Mouse (Mus musculus): Measurements from ENCODE around the gene Nudt2. TPM values are rescaled to one million over a fixed set of nuclear protein-coding genes. Genes with fewer than 3 reads are reported as not detected.
A peak's percentile ranks its signal among the peaks of the same experiment; 100 is the strongest.

Nudt2 gene
- polyA plus RNA-seq, 1 experiment from 2014 or later, result 54.4 TPM

GRCm38 (mm10) chr4:41500787-41501186 is 35.8 kb downstream of the Nudt2 start:
- H3K9ac ChIP-seq (replicated peaks; ENCODE audit: low read length), result no peak overlapping the region
- peaks cover 57% of the 10 kb centered on the region for H3K27me3 ChIP-seq (ENCODE audit: insufficient read depth, low read length)
- no peak overlapping the region for H3K4me3 ChIP-seq (ENCODE audit: low read length)
- H3K27ac ChIP-seq (ENCODE audit: low read length), result no peak overlapping the region
- H3K36me3 ChIP-seq (ENCODE audit: insufficient read depth, low read length), result no peaks in the 10 kb centered on the region
- no peak for ATAC-seq (ENCODE audit: low FRiP score, low TSS enrichment)
- peaks cover 39% of the 10 kb centered on the region for H3K4me1 ChIP-seq (ENCODE audit: insufficient read depth, low read length)
- 82% methylated on average over 4 of the region's 4 CpGs for WGBS
- no peak overlapping the region for H3K4me2 ChIP-seq (replicated peaks; ENCODE audit: low read depth, low read length)
- H3K9me3 ChIP-seq (ENCODE audit: low read length), result no peaks in the 10 kb centered on the region

- peak overlapping the region; percentile 48 for H3K4me3 ChIP-seq (ENCODE audit: low read length)
- no peaks in the 10 kb centered on the region for H3K36me3 ChIP-seq (ENCODE audit: insufficient read depth, low read length)
- ATAC-seq (ENCODE audit: low FRiP score, low TSS enrichment), result peak; percentile 58
- H3K4me2 ChIP-seq (replicated peaks; ENCODE audit: low read depth, low read length), result peak overlapping the region; percentile 68
- H3K4me1 ChIP-seq (ENCODE audit: insufficient read depth, low read length), result peaks cover 48% of the 10 kb centered on the region
- H3K27ac ChIP-seq (ENCODE audit: low read length), result peak overlapping the region; percentile 81
- WGBS, result 7% methylated on average over 20 of the region's 20 CpGs
- peak overlapping the region; percentile 65 for H3K9ac ChIP-seq (replicated peaks; ENCODE audit: low read length)
- no peaks in the 10 kb centered on the region for H3K9me3 ChIP-seq (ENCODE audit: low read length)
- peaks cover 52% of the 10 kb centered on the region for H3K27me3 ChIP-seq (ENCODE audit: insufficient read depth, low read length)
These were observed 37.4 kb downstream of the Nudt2 start for GRCm38 (mm10) chr4:41502171-41502940.

- Histone ChIP-seq H3K27me3 (ENCODE audit: insufficient read depth, low read length) (peaks cover 46% of the 10 kb centered on the region), H3K9ac (replicated peaks; ENCODE audit: low read length) (peak within 1 kb of the TSS; percentile 65), H3K9me3 (ENCODE audit: low read length) (no peaks in the 10 kb centered on the region), H3K4me1 (ENCODE audit: insufficient read depth, low read length) (peaks cover 44% of the 10 kb centered on the region), H3K4me2 (replicated peaks; ENCODE audit: low read depth, low read length) (peak within 1 kb of the TSS; percentile 68), H3K27ac (ENCODE audit: low read length) (peak within 1 kb of the TSS; percentile 81), H3K36me3 (ENCODE audit: insufficient read depth, low read length) (no peaks in the 10 kb centered on the region), H3K4me3 (ENCODE audit: low read length) (peak within 1 kb of the TSS; percentile 48)
- WGBS, result 0% methylated on average over 16 of the region's 18 CpGs
- peak; percentile 95 for ATAC-seq (ENCODE audit: low FRiP score, low TSS enrichment)
These were observed 38.0 kb downstream of the Nudt2 start, which contains the start of gene AI464131 for GRCm38 (mm10) chr4:41502986-41503412. TSS of gene AI464131 (minus strand) at chr4:41503076.

- 73% methylated on average over 5 of the region's 5 CpGs for WGBS
- Histone ChIP-seq H3K36me3 (ENCODE audit: insufficient read depth, low read length) (no peaks in the 10 kb centered on the region), H3K9me3 (ENCODE audit: low read length) (no peaks in the 10 kb centered on the region), H3K4me2 (replicated peaks; ENCODE audit: low read depth, low read length) (no peak overlapping the region), H3K27me3 (ENCODE audit: insufficient read depth, low read length) (peaks cover 36% of the 10 kb centered on the region), H3K4me1 (ENCODE audit: insufficient read depth, low read length) (peaks cover 31% of the 10 kb centered on the region), H3K27ac (ENCODE audit: low read length) (no peak overlapping the region), H3K9ac (replicated peaks; ENCODE audit: low read length) (no peak overlapping the region), H3K4me3 (ENCODE audit: low read length) (no peak overlapping the region)
- no peak for ATAC-seq (ENCODE audit: low FRiP score, low TSS enrichment)
These were observed 39.4 kb downstream of the Nudt2 start for GRCm38 (mm10) chr4:41504325-41504724.

- ATAC-seq (ENCODE audit: low FRiP score, low TSS enrichment), result no peak
- H3K27me3 ChIP-seq (ENCODE audit: insufficient read depth, low read length), result peaks cover 28% of the 10 kb centered on the region
- no peak overlapping the region for H3K9ac ChIP-seq (replicated peaks; ENCODE audit: low read length)
- H3K36me3 ChIP-seq (ENCODE audit: insufficient read depth, low read length), result no peaks in the 10 kb centered on the region
- H3K4me1 ChIP-seq (ENCODE audit: insufficient read depth, low read length), result peaks cover 29% of the 10 kb centered on the region
- no peak overlapping the region for H3K4me2 ChIP-seq (replicated peaks; ENCODE audit: low read depth, low read length)
- no peaks in the 10 kb centered on the region for H3K9me3 ChIP-seq (ENCODE audit: low read length)
- WGBS, result 50% methylated on average over 11 of the region's 11 CpGs
- H3K4me3 ChIP-seq (ENCODE audit: low read length), result no peak overlapping the region
- no peak overlapping the region for H3K27ac ChIP-seq (ENCODE audit: low read length)
These were observed 40.2 kb downstream of the Nudt2 start for GRCm38 (mm10) chr4:41505131-41505551.

- H3K27ac ChIP-seq (ENCODE audit: low read length), result no peak overlapping the region
These were observed 41.2 kb downstream of the Nudt2 start for GRCm38 (mm10) chr4:41506156-41506555.

GRCm38 (mm10) chr4:41506906-41507305 is 42.0 kb downstream of the Nudt2 start:
- Histone ChIP-seq H3K4me2 (replicated peaks; ENCODE audit: low read depth, low read length) (peak overlapping the region; percentile 94), H3K27ac (ENCODE audit: low read length) (no peak overlapping the region), H3K9me3 (ENCODE audit: low read length) (no peaks in the 10 kb centered on the region), H3K9ac (replicated peaks; ENCODE audit: low read length) (peak overlapping the region; percentile 68), H3K36me3 (ENCODE audit: insufficient read depth, low read length) (no peaks in the 10 kb centered on the region), H3K4me3 (ENCODE audit: low read length) (peak overlapping the region; percentile 59), H3K4me1 (ENCODE audit: insufficient read depth, low read length) (peaks cover 26% of the 10 kb centered on the region), H3K27me3 (ENCODE audit: insufficient read depth, low read length) (peaks cover 10% of the 10 kb centered on the region; the same call in 1 of the 2 replicates)
- WGBS, result under 1% methylated on average over 29 of the region's 29 CpGs
- peak; percentile 52 for ATAC-seq (ENCODE audit: low FRiP score, low TSS enrichment)

More at GRCm38 (mm10) chr4:41506156-41506555, 41.2 kb downstream of the Nudt2 start:
- Histone ChIP-seq H3K4me1 (ENCODE audit: insufficient read depth, low read length) (peaks cover 29% of the 10 kb centered on the region), H3K4me2 (replicated peaks; ENCODE audit: low read depth, low read length) (peak overlapping the region; percentile 94), H3K9me3 (ENCODE audit: low read length) (no peaks in the 10 kb centered on the region), H3K27me3 (ENCODE audit: insufficient read depth, low read length) (peaks cover 18% of the 10 kb centered on the region), H3K36me3 (ENCODE audit: insufficient read depth, low read length) (no peaks in the 10 kb centered on the region), H3K4me3 (ENCODE audit: low read length) (no peak overlapping the region), H3K9ac (replicated peaks; ENCODE audit: low read length) (peak overlapping the region; percentile 68; the same call in 1 of the 2 replicates)
- ATAC-seq (ENCODE audit: low FRiP score, low TSS enrichment), result no peak
- WGBS, result 11% methylated on average over 13 of the region's 13 CpGs

- Histone ChIP-seq H3K36me3 (ENCODE audit: insufficient read depth, low read length) (no peaks in the 10 kb centered on the region), H3K27ac (ENCODE audit: low read length) (no peak overlapping the region), H3K9me3 (ENCODE audit: low read length) (no peaks in the 10 kb centered on the region), H3K4me3 (ENCODE audit: low read length) (peak overlapping the region; percentile 59), H3K4me1 (ENCODE audit: insufficient read depth, low read length) (peaks cover 21% of the 10 kb centered on the region), H3K27me3 (ENCODE audit: insufficient read depth, low read length) (0 out of 2 replicates have a peak, but pooled peaks cover 5% of the 10 kb centered on the region), H3K9ac (replicated peaks; ENCODE audit: low read length) (peak overlapping the region; percentile 68), H3K4me2 (replicated peaks; ENCODE audit: low read depth, low read length) (peak overlapping the region; percentile 94)
- WGBS, result 2% methylated on average over 22 of the region's 22 CpGs
- ATAC-seq (ENCODE audit: low FRiP score, low TSS enrichment), result no peak
These were observed 42.5 kb downstream of the Nudt2 start for GRCm38 (mm10) chr4:41507326-41507924.

- no peaks in the 10 kb centered on the region for H3K9me3 ChIP-seq (ENCODE audit: low read length)
- peaks cover 17% of the 10 kb centered on the region for H3K4me1 ChIP-seq (ENCODE audit: insufficient read depth, low read length)
- H3K27ac ChIP-seq (ENCODE audit: low read length), result no peak overlapping the region
- no peak for ATAC-seq (ENCODE audit: low FRiP score, low TSS enrichment)
- H3K36me3 ChIP-seq (ENCODE audit: insufficient read depth, low read length), result no peaks in the 10 kb centered on the region
- H3K27me3 ChIP-seq (ENCODE audit: insufficient read depth, low read length), result 0 out of 2 replicates have a peak, but pooled peaks cover 3% of the 10 kb centered on the region
- H3K9ac ChIP-seq (replicated peaks; ENCODE audit: low read length), result no peak overlapping the region
- no peak overlapping the region for H3K4me2 ChIP-seq (replicated peaks; ENCODE audit: low read depth, low read length)
- WGBS, result 56% methylated on average over 7 of the region's 7 CpGs
- no peak overlapping the region for H3K4me3 ChIP-seq (ENCODE audit: low read length)
These were observed 43.0 kb downstream of the Nudt2 start for GRCm38 (mm10) chr4:41507998-41508397.

- H3K9ac ChIP-seq (replicated peaks; ENCODE audit: low read length), result no peak overlapping the region
- peaks cover 7% of the 10 kb centered on the region for H3K27me3 ChIP-seq (ENCODE audit: insufficient read depth, low read length)
- no peak overlapping the region for H3K4me2 ChIP-seq (replicated peaks; ENCODE audit: low read depth, low read length)
- ATAC-seq (ENCODE audit: low FRiP score, low TSS enrichment), result no peak
- H3K27ac ChIP-seq (ENCODE audit: low read length), result no peak overlapping the region
- no peak overlapping the region for H3K4me3 ChIP-seq (ENCODE audit: low read length)
- WGBS, result 30% methylated on average over 4 of the region's 4 CpGs
- no peaks in the 10 kb centered on the region for H3K9me3 ChIP-seq (ENCODE audit: low read length)
- no peaks in the 10 kb centered on the region for H3K4me1 ChIP-seq (ENCODE audit: insufficient read depth, low read length)
- H3K36me3 ChIP-seq (ENCODE audit: insufficient read depth, low read length), result no peaks in the 10 kb centered on the region
These were observed 48.4 kb downstream of the Nudt2 start for GRCm38 (mm10) chr4:41513309-41513708.
